Mouse (Mus musculus) kidney, embryonic 16.5 days (tissue): Measurements from ENCODE around the gene Prkd1. TPM values are rescaled to one million over a fixed set of nuclear protein-coding genes. Genes with fewer than 3 reads are reported as not detected.

ENCODE experiments used
- ATAC-seq: fragments of 200-750 bp; cut with Nextera tagmentation; 2 replicates; pipeline ENCODE4 v1.8.0; 2017; ENCODE audit warnings: moderate TSS enrichment; ENCODE audit not compliant: low FRiP score, low TSS enrichment
- H3K27ac ChIP-seq: fragments of 300-500 bp; sonication (generic); 2 replicates; pipeline ENCODE4 v1.5.1; 2014; ENCODE audit warnings: low read length
- H3K27me3 ChIP-seq: fragments of 300-500 bp; sonication (generic); 2 replicates; pipeline ENCODE4 v1.6.1; 2014; ENCODE audit warnings: low read length, control low read depth, mixed read lengths; ENCODE audit not compliant: insufficient read depth
- H3K36me3 ChIP-seq: fragments of 300-500 bp; sonication (generic); 2 replicates; pipeline ENCODE4 v1.6.1; 2014; ENCODE audit warnings: low read length, control low read depth, mixed read lengths; ENCODE audit not compliant: insufficient read depth
- H3K4me1 ChIP-seq: fragments of 300-500 bp; sonication (generic); 2 replicates; pipeline ENCODE4 v1.6.1; 2014; ENCODE audit warnings: low read length, control low read depth, mixed read lengths; ENCODE audit not compliant: insufficient read depth
- H3K4me2 ChIP-seq: fragments of 300-500 bp; sonication (generic); replicated peaks from 2 replicates; pipeline ENCODE4 v1.6.1; 2014; ENCODE audit warnings: low read depth, low read length
- H3K4me3 ChIP-seq: fragments of 300-500 bp; sonication (generic); 2 replicates; pipeline ENCODE4 v1.5.1; 2014; ENCODE audit warnings: mild to moderate bottlenecking, low read length
- H3K9ac ChIP-seq: fragments of 300-500 bp; sonication (generic); replicated peaks from 2 replicates; pipeline ENCODE4 v1.6.1; 2014; ENCODE audit warnings: low read length
- H3K9me3 ChIP-seq: fragments of 300-500 bp; sonication (generic); 2 replicates; pipeline ENCODE4 v1.6.1; 2016; ENCODE audit warnings: low read length, control low read depth
- WGBS: fragments of 180-500 bp; shearing (Covaris S2); extraction: QIAGEN DNeasy Blood & Tissue Kit; methylation state at CpG from one replicate; pipeline ENCODE4 v1.1.7; 2014; 5-methylcytosine and 5-hydroxymethylcytosine counted together
- polyA plus RNA-seq: library from polyadenylated mRNA; unstranded; fragments of >200 nt; fragmentation: Nextera tagmentation; extraction: Ambion mirVana; gene quantifications from 2 replicates; pipeline ENCODE4 v1.2.1, GENCODE M21; 2015

Prkd1 gene
- polyA plus RNA-seq, 1 experiment from 2014 or later: 4.4 TPM

GRCm38 (mm10) chr12:50457151-50457550 is 191.7 kb downstream of the Prkd1 start:
- no peaks in the 10 kb centered on the region for H3K27me3 ChIP-seq
- peaks cover 3% of the 10 kb centered on the region; the same call in 1 of the 2 replicates for H3K9me3 ChIP-seq
- 81% methylated on average over 3 of the region's 3 CpGs for WGBS
- no peak for ATAC-seq
- H3K9ac ChIP-seq: no peak overlapping the region
- no peak overlapping the region for H3K27ac ChIP-seq
- no peak overlapping the region for H3K4me3 ChIP-seq
- no peaks in the 10 kb centered on the region for H3K4me1 ChIP-seq
- no peaks in the 10 kb centered on the region for H3K36me3 ChIP-seq
- no peak overlapping the region for H3K4me2 ChIP-seq

GRCm38 (mm10) chr12:50451761-50452160 is 197.1 kb downstream of the Prkd1 start:
- Histone ChIP-seq H3K4me1 (no peaks in the 10 kb centered on the region), H3K9me3 (no peaks in the 10 kb centered on the region), H3K9ac (no peak overlapping the region), H3K4me3 (no peak overlapping the region), H3K36me3 (no peaks in the 10 kb centered on the region), H3K27ac (no peak overlapping the region), H3K4me2 (no peak overlapping the region), H3K27me3 (no peaks in the 10 kb centered on the region)
- WGBS: 95% methylated on average over 3 of the region's 3 CpGs
- no peak for ATAC-seq

GRCm38 (mm10) chr12:50436660-50437059 is 212.2 kb downstream of the Prkd1 start:
- Histone ChIP-seq H3K9ac (no peak overlapping the region), H3K4me3 (no peak overlapping the region), H3K27ac (no peak overlapping the region), H3K27me3 (no peaks in the 10 kb centered on the region), H3K4me2 (no peak overlapping the region), H3K9me3 (no peaks in the 10 kb centered on the region), H3K4me1 (no peaks in the 10 kb centered on the region), H3K36me3 (no peaks in the 10 kb centered on the region)
- WGBS: 89% methylated on average over 6 of the region's 6 CpGs
- ATAC-seq: no peak

- H3K36me3 ChIP-seq: no peaks in the 10 kb centered on the region
- no peak overlapping the region for H3K4me2 ChIP-seq
- H3K27ac ChIP-seq: no peak overlapping the region
- H3K9me3 ChIP-seq: no peaks in the 10 kb centered on the region
- no peak overlapping the region for H3K4me3 ChIP-seq
- 82% methylated on average over 5 of the region's 5 CpGs for WGBS
- no peaks in the 10 kb centered on the region for H3K4me1 ChIP-seq
- no peak for ATAC-seq
- H3K27me3 ChIP-seq: no peaks in the 10 kb centered on the region
- H3K9ac ChIP-seq: no peak overlapping the region
These were observed 218.7 kb downstream of the Prkd1 start for GRCm38 (mm10) chr12:50430129-50430703.

GRCm38 (mm10) chr12:50352404-50352803 is 296.5 kb downstream of the Prkd1 start:
- Histone ChIP-seq H3K9ac (no peak overlapping the region), H3K4me1 (no peaks in the 10 kb centered on the region), H3K36me3 (no peaks in the 10 kb centered on the region), H3K4me3 (no peak overlapping the region), H3K27ac (no peak overlapping the region), H3K4me2 (no peak overlapping the region), H3K9me3 (no peaks in the 10 kb centered on the region), H3K27me3 (no peaks in the 10 kb centered on the region)
- 63% methylated on average over 11 of the region's 11 CpGs for WGBS
- peak; percentile 51; the same call in 1 of the 2 replicates for ATAC-seq

GRCm38 (mm10) chr12:50333182-50333581 is 315.7 kb downstream of the Prkd1 start:
- Histone ChIP-seq H3K4me1 (no peaks in the 10 kb centered on the region), H3K9ac (no peak overlapping the region), H3K27me3 (no peaks in the 10 kb centered on the region), H3K4me2 (no peak overlapping the region), H3K4me3 (no peak overlapping the region), H3K9me3 (no peaks in the 10 kb centered on the region), H3K27ac (no peak overlapping the region), H3K36me3 (no peaks in the 10 kb centered on the region)
- no peak for ATAC-seq
- WGBS: 84% methylated on average over 4 of the region's 4 CpGs

- H3K9me3 ChIP-seq: no peaks in the 10 kb centered on the region
- H3K27ac ChIP-seq: no peak overlapping the region
- no peaks in the 10 kb centered on the region for H3K27me3 ChIP-seq
- H3K36me3 ChIP-seq: no peaks in the 10 kb centered on the region
- H3K9ac ChIP-seq: no peak overlapping the region
- H3K4me2 ChIP-seq: no peak overlapping the region
- H3K4me3 ChIP-seq: no peak overlapping the region
- H3K4me1 ChIP-seq: no peaks in the 10 kb centered on the region
- ATAC-seq: no peak
These were observed 334.3 kb downstream of the Prkd1 start for GRCm38 (mm10) chr12:50314634-50315033.

- H3K4me3 ChIP-seq: no peak overlapping the region
- no peaks in the 10 kb centered on the region for H3K9me3 ChIP-seq
- no peak overlapping the region for H3K9ac ChIP-seq
- no peak overlapping the region for H3K27ac ChIP-seq
- 27% methylated on average over 3 of the region's 3 CpGs for WGBS
- no peaks in the 10 kb centered on the region for H3K27me3 ChIP-seq
- no peaks in the 10 kb centered on the region for H3K36me3 ChIP-seq
- H3K4me1 ChIP-seq: no peaks in the 10 kb centered on the region
- ATAC-seq: no peak
- no peak overlapping the region for H3K4me2 ChIP-seq
These were observed 339.6 kb downstream of the Prkd1 start for GRCm38 (mm10) chr12:50309276-50309675.

GRCm38 (mm10) chr12:50301334-50301733 is 347.6 kb downstream of the Prkd1 start:
- H3K27ac ChIP-seq: no peak overlapping the region
- H3K9me3 ChIP-seq: no peaks in the 10 kb centered on the region
- no peak for ATAC-seq
- no peak overlapping the region for H3K4me3 ChIP-seq
- H3K36me3 ChIP-seq: no peaks in the 10 kb centered on the region
- no peaks in the 10 kb centered on the region for H3K27me3 ChIP-seq
- H3K9ac ChIP-seq: no peak overlapping the region
- no peak overlapping the region for H3K4me2 ChIP-seq
- no peaks in the 10 kb centered on the region for H3K4me1 ChIP-seq
- 24% methylated on average over 1 of the region's 1 CpGs for WGBS

GRCm38 (mm10) chr12:50296067-50296466 is 352.8 kb downstream of the Prkd1 start:
- H3K27ac ChIP-seq: no peak overlapping the region
- H3K36me3 ChIP-seq: no peaks in the 10 kb centered on the region
- no peak for ATAC-seq
- no peak overlapping the region for H3K4me3 ChIP-seq
- no peak overlapping the region for H3K4me2 ChIP-seq
- WGBS: 70% methylated on average over 2 of the region's 2 CpGs
- H3K27me3 ChIP-seq: no peaks in the 10 kb centered on the region
- no peak overlapping the region for H3K9ac ChIP-seq
- no peaks in the 10 kb centered on the region for H3K4me1 ChIP-seq
- no peaks in the 10 kb centered on the region for H3K9me3 ChIP-seq
